ENCODE assay signal across 8 mouse cellular contexts in the genomic region with DNA sequence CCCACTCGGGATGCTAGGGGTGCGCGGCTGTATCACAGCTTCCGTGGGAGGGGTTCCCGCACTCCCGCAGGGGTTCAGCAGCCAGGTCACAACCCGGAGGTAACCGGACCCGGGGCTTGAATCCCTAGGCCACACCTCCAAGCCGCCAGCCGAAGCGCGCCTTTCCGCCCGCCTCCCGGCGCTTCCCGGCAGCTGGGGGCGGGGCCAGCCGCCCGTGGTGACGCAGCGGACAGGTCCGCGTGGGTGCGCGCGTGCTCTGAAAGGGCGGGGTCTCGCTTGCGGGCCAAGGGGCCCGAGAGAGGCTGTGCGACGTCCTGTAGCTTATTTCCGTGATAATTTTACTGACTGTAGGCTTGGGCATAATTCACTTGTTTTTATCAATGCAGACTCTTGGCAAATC. TPM values are rescaled to one million over a fixed set of nuclear protein-coding genes. Genes with fewer than 3 reads are reported as not detected.
DNase-seq lines count a peak whose midpoint lies in the region; ATAC-seq and TF ChIP-seq lines count a peak whose summit lies in the region.

No protein-coding gene starts in this region.

- peak overlapping the region; percentile 73 for H3K4me3 ChIP-seq in ES-Bruce4 (ENCODE audit: low read depth, low read length)
- H3K4me3 ChIP-seq in forebrain, embryonic 12.5 days (replicated peaks), result peak overlapping the region; percentile 63
- peak overlapping the region; percentile 67 for H3K4me3 ChIP-seq in heart, postnatal 0 days (ENCODE audit: low read depth, low read length)
- peak overlapping the region; percentile 64 for H3K4me3 ChIP-seq in liver, embryonic 16.5 days (ENCODE audit: low read depth, low read length)
- peak overlapping the region; percentile 50 for H3K4me3 ChIP-seq in neural tube, embryonic 14.5 days (ENCODE audit: low read depth, low read length)

- ATAC-seq in forebrain, embryonic 12.5 days (ENCODE audit: low FRiP score), result peak; percentile 81
- peak; percentile 82 for ATAC-seq in heart, postnatal 0 days (ENCODE audit: insufficient read depth, low read depth)
- peak; percentile 76 for ATAC-seq in liver, embryonic 16.5 days (ENCODE audit: low read depth)
- ATAC-seq in neural tube, embryonic 14.5 days (ENCODE audit: low read depth), result peak; percentile 69

- no peaks in the 10 kb centered on the region for H3K36me3 ChIP-seq in ES-Bruce4 (ENCODE audit: control insufficient read depth, insufficient read depth, low read length, poor library complexity, severe bottlenecking)
- peaks cover 23% of the 10 kb centered on the region for H3K36me3 ChIP-seq in forebrain, embryonic 12.5 days (replicated peaks)
- H3K36me3 ChIP-seq in heart, postnatal 0 days (replicated peaks; ENCODE audit: control insufficient read depth, insufficient read depth, low read length), result peaks cover 15% of the 10 kb centered on the region
- H3K36me3 ChIP-seq in liver, embryonic 16.5 days (ENCODE audit: control insufficient read depth, insufficient read depth), result peaks cover 6% of the 10 kb centered on the region; the same call in 1 of the 2 replicates
- peaks cover 11% of the 10 kb centered on the region for H3K36me3 ChIP-seq in neural tube, embryonic 14.5 days (ENCODE audit: control insufficient read depth, insufficient read depth, low read length)

- H3K27me3 ChIP-seq in ES-Bruce4 (ENCODE audit: control insufficient read depth, insufficient read depth, low read length, poor library complexity, severe bottlenecking), result no peaks in the 10 kb centered on the region
- H3K27me3 ChIP-seq in forebrain, embryonic 12.5 days, result no peaks in the 10 kb centered on the region
- no peaks in the 10 kb centered on the region for H3K27me3 ChIP-seq in heart, postnatal 0 days (ENCODE audit: control insufficient read depth, insufficient read depth, low read length)
- no peaks in the 10 kb centered on the region for H3K27me3 ChIP-seq in liver, embryonic 16.5 days (ENCODE audit: control insufficient read depth, insufficient read depth, low read depth, low read length)
- H3K27me3 ChIP-seq in neural tube, embryonic 14.5 days (ENCODE audit: control insufficient read depth, insufficient read depth, low read length), result no peaks in the 10 kb centered on the region

- H3K4me1 ChIP-seq in ES-Bruce4 (ENCODE audit: control insufficient read depth, insufficient read depth, low read length), result peaks cover 18% of the 10 kb centered on the region
- peaks cover 44% of the 10 kb centered on the region for H3K4me1 ChIP-seq in forebrain, embryonic 12.5 days
- H3K4me1 ChIP-seq in heart, postnatal 0 days (ENCODE audit: control insufficient read depth, insufficient read depth), result peaks cover 54% of the 10 kb centered on the region
- H3K4me1 ChIP-seq in liver, embryonic 16.5 days (ENCODE audit: control insufficient read depth, low read depth, low read length), result peaks cover 51% of the 10 kb centered on the region
- peaks cover 18% of the 10 kb centered on the region for H3K4me1 ChIP-seq in neural tube, embryonic 14.5 days (ENCODE audit: control insufficient read depth, insufficient read depth, low read length)

- no peak for TF ChIP-seq POLR2A in ES-Bruce4 (IDR thresholded peaks at IDR 0.05; ENCODE audit: insufficient read depth, low read length)

- H3K9ac ChIP-seq in ES-Bruce4 (ENCODE audit: low read depth, poor library complexity, severe bottlenecking), result peak overlapping the region; percentile 64
- H3K9ac ChIP-seq in forebrain, embryonic 12.5 days, result peak overlapping the region; percentile 69
- H3K9ac ChIP-seq in heart, postnatal 0 days (replicated peaks; ENCODE audit: low read depth, low read length), result peak overlapping the region; percentile 66
- peak overlapping the region; percentile 84 for H3K9ac ChIP-seq in liver, embryonic 16.5 days (ENCODE audit: low read depth, low read length)
- H3K9ac ChIP-seq in neural tube, embryonic 14.5 days (replicated peaks; ENCODE audit: low read depth, low read length), result peak overlapping the region; percentile 60

- TF ChIP-seq CTCF in ES-Bruce4 (IDR thresholded peaks at IDR 0.05; ENCODE audit: low read depth, low read length), result no peak
- no peak for TF ChIP-seq CTCF in heart, postnatal 0 days (IDR thresholded peaks at IDR 0.05; ENCODE audit: low read depth)

- peak; percentile 91 for DNase-seq in c-Kit-positive CD71-positive TER-119-positive erythroid progenitor cells, embryonic 14.5 days (ENCODE audit: low spot score)
- DNase-seq in heart, postnatal 0 days (ENCODE audit: low spot score), result peak; percentile 97
- DNase-seq in kidney, postnatal 4 days, result peak; percentile 94 to 97
- peak; percentile 96 for DNase-seq in testis, postnatal 10 days (ENCODE audit: low spot score)

- H3K4me2 ChIP-seq in forebrain, embryonic 12.5 days, result peak overlapping the region; percentile 83
- peak overlapping the region; percentile 69 for H3K4me2 ChIP-seq in heart, postnatal 0 days (ENCODE audit: low read depth, low read length)
- peak overlapping the region; percentile 97 for H3K4me2 ChIP-seq in liver, embryonic 16.5 days (ENCODE audit: low read depth, low read length)
- peak overlapping the region; percentile 81 for H3K4me2 ChIP-seq in neural tube, embryonic 14.5 days (ENCODE audit: low read depth, low read length)

- no peaks in the 10 kb centered on the region for H3K9me3 ChIP-seq in ES-Bruce4 (replicated peaks; ENCODE audit: control insufficient read depth, insufficient read depth, low read length, poor library complexity, severe bottlenecking)
- no peaks in the 10 kb centered on the region for H3K9me3 ChIP-seq in forebrain, embryonic 12.5 days
- H3K9me3 ChIP-seq in heart, postnatal 0 days (replicated peaks; ENCODE audit: control insufficient read depth, low read length), result no peaks in the 10 kb centered on the region
- no peaks in the 10 kb centered on the region for H3K9me3 ChIP-seq in liver, embryonic 16.5 days (replicated peaks; ENCODE audit: control insufficient read depth, low read length)
- no peaks in the 10 kb centered on the region for H3K9me3 ChIP-seq in neural tube, embryonic 14.5 days (ENCODE audit: control insufficient read depth, low read length)

- 0 out of 2 replicates have a peak, but pooled peaks have one; percentile 44 for TF ChIP-seq EP300 in ES-Bruce4 (IDR thresholded peaks at IDR 0.05; ENCODE audit: insufficient read depth, low read depth, low read length)
- TF ChIP-seq EP300 in heart, postnatal 0 days (IDR thresholded peaks at IDR 0.05; ENCODE audit: low read depth), result peak; percentile 73; the same call in 1 of the 2 replicates

- under 1% methylated on average over 35 of the region's 35 CpGs for WGBS in forebrain, embryonic 12.5 days
- WGBS in heart, postnatal 0 days, result under 1% methylated on average over 30 of the region's 35 CpGs
- under 1% methylated on average over 35 of the region's 35 CpGs for WGBS in liver, embryonic 16.5 days (ENCODE audit: insufficient replicate concordance)
- under 1% methylated on average over 35 of the region's 35 CpGs for WGBS in neural tube, embryonic 14.5 days

- no peak overlapping the region for H3K27ac ChIP-seq in ES-Bruce4 (ENCODE audit: insufficient read depth, low read length)
- peak overlapping the region; percentile 92 for H3K27ac ChIP-seq in forebrain, embryonic 12.5 days
- peak overlapping the region; percentile 91 for H3K27ac ChIP-seq in heart, postnatal 0 days (ENCODE audit: low read depth)
- peak overlapping the region; percentile 98 for H3K27ac ChIP-seq in liver, embryonic 16.5 days (ENCODE audit: low read length)
- peak overlapping the region; percentile 85 for H3K27ac ChIP-seq in neural tube, embryonic 14.5 days (ENCODE audit: low read depth, low read length)

RNA-seq across cellular contexts. Expression of a gene that starts 7.7 kb away (rescaled TPM):
- 15.4 and 17.1 TPM in 2 replicates for polyA plus RNA-seq in ES-Bruce4 (2011; ENCODE audit: insufficient read depth, insufficient read length, low read depth, missing spikeins)
- polyA plus RNA-seq in forebrain, embryonic 12.5 days (2016; fragmentation: Nextera tagmentation; extraction: Ambion mirVana), result 7.2 and 8.1 TPM in 2 replicates
- 9.0 TPM in 2 replicates for total RNA-seq in heart, postnatal 0 days (2014; rRNA removed; ENCODE audit: low replicate concordance)
- polyA plus RNA-seq in heart, postnatal 0 days (2015; fragmentation: Nextera tagmentation; extraction: Ambion mirVana), result 1.8 and 2.3 TPM in 2 replicates
- polyA plus RNA-seq in liver, embryonic 16.5 days (2015; fragmentation: Nextera tagmentation; extraction: Ambion mirVana), result 0.90 and 1.2 TPM in 2 replicates
- polyA plus RNA-seq in neural tube, embryonic 14.5 days (2014; fragmentation: Nextera tagmentation; extraction: Ambion mirVana), result 7.6 and 9.4 TPM in 2 replicates

RNA-seq across cellular contexts. Expression of a gene that starts 58.4 kb away (rescaled TPM):
- polyA plus RNA-seq in ES-Bruce4 (2011; ENCODE audit: insufficient read depth, insufficient read length, low read depth, missing spikeins), result 17.4 and 21.2 TPM in 2 replicates
- polyA plus RNA-seq in forebrain, embryonic 12.5 days (2016; fragmentation: Nextera tagmentation; extraction: Ambion mirVana), result 12.2 and 13.7 TPM in 2 replicates
- 9.2 and 11.7 TPM in 2 replicates for total RNA-seq in heart, postnatal 0 days (2014; rRNA removed; ENCODE audit: low replicate concordance)
- 2.3 and 2.5 TPM in 2 replicates for polyA plus RNA-seq in heart, postnatal 0 days (2015; fragmentation: Nextera tagmentation; extraction: Ambion mirVana)
- 0.89 and 1.2 TPM in 2 replicates for polyA plus RNA-seq in liver, embryonic 16.5 days (2015; fragmentation: Nextera tagmentation; extraction: Ambion mirVana)
- polyA plus RNA-seq in neural tube, embryonic 14.5 days (2014; fragmentation: Nextera tagmentation; extraction: Ambion mirVana), result 25.3 and 28.7 TPM in 2 replicates

RNA-seq across cellular contexts. Expression of a gene that starts 59.4 kb away (rescaled TPM):
- 100 and 105 TPM in 2 replicates for polyA plus RNA-seq in ES-Bruce4 (2011; ENCODE audit: insufficient read depth, insufficient read length, low read depth, missing spikeins)
- polyA plus RNA-seq in forebrain, embryonic 12.5 days (2016; fragmentation: Nextera tagmentation; extraction: Ambion mirVana), result 43.0 and 43.1 TPM in 2 replicates
- 17.5 and 20.9 TPM in 2 replicates for total RNA-seq in heart, postnatal 0 days (2014; rRNA removed; ENCODE audit: low replicate concordance)
- 11.2 and 13.3 TPM in 2 replicates for polyA plus RNA-seq in heart, postnatal 0 days (2015; fragmentation: Nextera tagmentation; extraction: Ambion mirVana)
- 16.7 and 17.5 TPM in 2 replicates for polyA plus RNA-seq in liver, embryonic 16.5 days (2015; fragmentation: Nextera tagmentation; extraction: Ambion mirVana)
- polyA plus RNA-seq in neural tube, embryonic 14.5 days (2014; fragmentation: Nextera tagmentation; extraction: Ambion mirVana), result 27.9 and 40.6 TPM in 2 replicates
